Mouse (Mus musculus): ENCODE results near the gene Sacs.
A peak's percentile ranks its signal among the peaks of the same experiment; 100 is the strongest.

Gene Sacs

DNA sequence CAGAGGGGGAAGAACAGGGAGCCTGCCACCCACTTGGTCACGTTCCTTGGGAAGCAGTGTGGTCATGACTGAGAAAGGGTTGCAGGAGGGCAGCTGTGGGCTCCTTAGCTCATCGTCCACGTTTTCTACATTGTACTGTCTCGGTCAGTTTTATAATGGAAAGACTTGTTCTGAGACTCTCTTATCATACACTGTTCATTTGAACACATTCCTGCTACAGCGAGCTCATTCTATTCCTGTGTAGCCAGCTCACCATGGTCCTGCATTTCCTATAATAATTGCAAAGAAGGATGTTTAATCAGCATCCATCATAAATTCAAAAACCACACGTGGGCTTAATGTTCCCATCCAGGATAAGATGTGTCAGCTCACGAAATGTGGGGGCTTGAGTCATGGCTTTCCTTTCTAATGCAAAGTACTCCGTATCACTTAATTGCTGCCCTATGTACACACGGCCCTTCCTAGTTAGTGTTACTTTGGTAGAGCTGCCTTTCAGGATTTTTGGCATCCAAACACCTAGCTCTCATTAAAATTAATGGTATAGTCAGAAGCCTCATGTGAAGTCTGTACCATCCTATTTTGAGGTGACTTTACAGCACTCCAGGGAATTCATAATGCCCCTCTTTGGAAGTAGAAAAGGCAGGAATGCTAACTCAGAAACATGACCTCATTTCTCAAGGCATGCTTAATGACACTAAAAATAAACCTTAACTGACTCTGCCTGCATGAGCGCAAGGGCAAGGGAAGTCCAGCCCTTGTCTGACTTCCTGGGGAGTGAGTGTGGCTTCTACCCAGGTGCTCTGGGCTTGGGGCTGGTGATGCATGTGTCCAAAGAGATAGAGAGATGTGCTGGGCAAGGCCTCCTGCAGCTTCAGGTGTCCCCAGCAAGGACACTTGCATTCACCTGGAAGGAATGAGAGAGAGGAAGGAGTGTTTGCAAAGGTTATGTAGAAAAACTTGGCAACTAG, 23.4 kb downstream of the Sacs start:
- no peak for DNase-seq

GRCm38 (mm10) chr14:61164461-61164860, 26.2 kb downstream of the Sacs start:
- DNase-seq, result no peak

GRCm38 (mm10) chr14:61165929-61166328, 27.7 kb downstream of the Sacs start:
- DNase-seq, result no peak

GRCm38 (mm10) chr14:61171261-61171970, 33.2 kb downstream of the Sacs start:
- no peak for DNase-seq

GRCm38 (mm10) chr14:61172548-61173158, 34.4 kb downstream of the Sacs start:
- peak; percentile 93 for DNase-seq

DNA sequence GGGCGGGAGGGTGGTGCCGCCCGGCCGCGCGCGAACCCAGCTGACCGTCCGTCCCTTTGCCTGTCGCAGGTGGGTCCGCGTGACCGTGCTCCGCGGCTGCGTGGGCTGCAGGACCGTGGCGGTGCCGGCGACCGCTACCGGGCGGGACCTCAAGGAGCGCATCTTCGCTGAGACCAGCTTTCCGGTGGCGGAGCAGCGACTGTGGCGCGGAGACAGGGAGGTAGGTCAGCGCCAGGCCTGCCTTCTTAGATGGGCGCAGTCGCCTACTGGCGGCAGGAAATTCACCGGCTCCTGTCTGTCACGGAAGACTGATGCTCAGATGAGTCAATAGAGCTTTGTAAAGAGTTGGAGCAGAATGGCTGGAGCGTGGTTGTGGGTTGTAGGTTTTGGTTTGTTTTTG, 35.0 kb downstream of the Sacs start:
- DNase-seq, result peak; percentile 53

GRCm38 (mm10) chr14:61191904-61192303, 53.6 kb downstream of the Sacs start:
- DNase-seq, result no peak

DNA sequence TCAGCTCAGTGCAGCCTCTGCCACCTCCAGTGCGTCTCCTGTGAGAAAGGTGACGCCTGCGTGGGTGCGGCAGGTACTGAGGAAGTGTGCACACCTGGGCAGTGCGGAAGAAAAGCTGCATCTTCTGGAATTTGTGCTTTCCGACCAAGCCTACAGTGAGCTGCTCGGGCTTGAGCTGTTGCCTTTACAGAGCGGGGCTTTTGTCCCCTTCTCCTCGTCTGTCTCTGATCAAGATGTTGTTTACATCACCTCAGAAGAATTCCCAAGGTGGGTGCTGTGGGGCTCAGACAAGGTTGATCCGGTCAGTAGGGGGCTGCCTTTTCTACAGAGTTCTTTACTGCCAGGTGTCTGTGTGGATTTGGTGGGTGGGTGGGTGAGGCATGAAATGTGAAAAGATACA, 54.1 kb downstream of the Sacs start:
- DNase-seq, result no peak

- no peak for DNase-seq
Observed at GRCm38 (mm10) chr14:61194416-61194815, 56.2 kb downstream of the Sacs start.

- no peak for DNase-seq
Observed at GRCm38 (mm10) chr14:61210111-61210510, 71.9 kb downstream of the Sacs start.

DNA sequence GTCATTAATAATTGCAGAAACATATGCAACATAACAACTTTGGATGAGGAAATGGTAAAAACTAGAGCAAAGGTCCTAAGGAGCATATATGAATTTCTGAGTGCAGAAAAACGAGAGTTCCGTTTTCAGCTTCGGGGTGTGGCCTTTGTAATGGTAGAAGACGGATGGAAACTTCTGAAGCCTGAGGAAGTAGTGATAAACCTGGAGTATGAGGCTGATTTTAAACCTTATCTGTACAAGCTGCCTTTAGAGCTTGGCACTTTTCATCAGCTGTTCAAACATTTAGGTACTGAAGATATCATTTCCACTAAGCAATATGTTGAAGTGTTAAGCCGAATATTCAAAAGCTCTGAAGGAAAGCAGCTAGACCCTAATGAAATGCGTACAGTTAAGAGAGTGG, 73.5 kb downstream of the Sacs start:
- no peak for DNase-seq

GRCm38 (mm10) chr14:61221166-61221565, 82.9 kb downstream of the Sacs start:
- DNase-seq, result no peak

- DNase-seq, result no peak
Observed at GRCm38 (mm10) chr14:61222506-61222905, 84.2 kb downstream of the Sacs start.

DNA sequence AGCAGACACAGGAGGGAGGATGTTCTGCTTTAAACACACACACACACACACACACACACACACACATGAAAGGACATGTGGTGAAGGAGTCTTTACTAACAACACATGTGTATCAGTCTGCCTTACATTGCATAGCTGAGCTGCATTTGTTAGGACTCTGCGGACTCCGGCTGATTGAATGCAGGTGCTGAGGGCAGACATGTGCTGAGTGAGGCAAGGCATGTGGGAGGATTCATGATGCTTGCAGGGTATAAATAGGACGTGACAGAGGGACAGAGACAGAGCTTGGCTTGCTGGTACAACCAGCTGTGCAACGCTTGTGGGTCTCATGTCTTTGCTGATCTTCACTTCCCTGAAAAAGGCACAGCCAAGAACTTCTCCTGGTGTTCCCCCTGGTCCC, 85.5 kb downstream of the Sacs start:
- DNase-seq, result no peak

GRCm38 (mm10) chr14:61224387-61225077, 86.3 kb downstream of the Sacs start:
- no peak for DNase-seq

GRCm38 (mm10) chr14:61226151-61226550, 87.9 kb downstream of the Sacs start:
- DNase-seq, result no peak

- no peak for DNase-seq
Observed at GRCm38 (mm10) chr14:61229763-61230162, 91.5 kb downstream of the Sacs start.

DNA sequence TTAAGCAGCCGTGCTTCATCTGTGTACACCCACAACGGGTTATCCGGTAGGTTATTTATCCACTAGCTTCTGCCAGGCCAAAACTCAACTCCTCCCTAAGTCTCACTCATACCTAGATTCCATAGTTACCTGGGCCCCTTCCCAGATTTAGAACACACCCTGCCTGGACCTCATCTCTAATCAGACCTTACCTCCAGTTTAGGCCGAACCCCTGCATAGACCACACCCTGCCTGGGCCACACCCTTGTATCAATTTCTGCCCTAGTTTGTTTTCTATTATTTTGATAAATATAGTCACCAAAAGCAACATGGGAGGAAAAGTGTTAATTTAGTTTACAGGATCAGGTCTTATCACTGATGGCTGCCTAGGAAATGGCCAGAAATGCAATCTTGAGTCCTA, 91.9 kb downstream of the Sacs start:
- DNase-seq, result no peak

- no peak for DNase-seq
Observed at GRCm38 (mm10) chr14:61232016-61232568, 93.8 kb downstream of the Sacs start.

- no peak for DNase-seq
Observed at GRCm38 (mm10) chr14:61235846-61236474, 97.7 kb downstream of the Sacs start.

DNA sequence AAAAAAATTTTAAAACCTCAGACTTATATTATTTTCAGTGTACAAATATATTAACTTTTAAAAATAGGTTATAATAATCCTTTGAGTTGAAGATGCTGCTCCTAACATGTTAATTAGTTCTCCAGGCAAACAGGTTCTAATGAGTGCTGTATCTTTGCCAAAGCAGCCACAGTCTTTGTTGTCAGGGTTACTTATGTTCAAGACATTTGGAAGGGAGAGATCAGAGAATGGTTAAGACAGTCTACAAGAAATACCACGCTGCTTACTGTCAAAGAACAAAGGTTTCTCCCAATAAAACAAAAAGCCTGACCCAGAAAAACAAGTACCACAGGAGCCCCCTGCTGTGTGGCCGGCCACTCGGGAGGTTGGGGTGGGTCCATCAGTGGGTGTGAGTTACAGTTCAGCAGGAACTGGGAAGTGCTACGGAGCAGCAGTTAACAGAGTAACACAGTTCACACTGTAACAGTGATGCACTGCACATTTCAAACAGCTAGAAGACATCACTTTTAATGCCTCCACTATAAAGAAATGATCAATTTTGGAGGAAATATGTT, 98.9 kb downstream of the Sacs start:
- DNase-seq, result no peak

DNA sequence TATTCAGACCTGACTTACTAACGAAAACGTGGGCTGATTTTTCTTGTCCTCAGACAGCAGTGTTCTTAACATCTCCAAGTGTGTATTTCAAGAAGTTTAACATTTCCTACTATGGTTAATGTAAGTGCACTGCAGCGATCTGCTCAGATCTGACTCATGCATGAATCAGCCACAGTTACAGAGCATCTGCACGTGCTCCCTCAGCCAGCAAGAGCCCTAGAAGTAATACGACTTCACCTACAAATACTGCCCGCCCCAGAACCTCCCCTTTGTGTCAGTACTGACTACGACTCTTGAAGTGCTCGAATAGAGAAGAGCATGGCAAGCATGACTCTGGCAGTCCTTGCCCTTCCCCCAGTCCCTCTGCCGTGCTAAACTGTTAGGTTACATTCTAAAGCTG, 100.5 kb downstream of the Sacs start:
- DNase-seq, result no peak
